Comparison of ENCODE assay signal across 9 mouse cellular contexts in genomic region chr5:67426011-67426410, GRCm38 (mm10). TPM values are rescaled to one million over a fixed set of nuclear protein-coding genes. Genes with fewer than 3 reads are reported as not detected.
DNase-seq lines count a peak whose midpoint lies in the region; ATAC-seq and TF ChIP-seq lines count a peak whose summit lies in the region.
"Had no signal": no experiment of that assay in that cellular context is flagged by ENCODE, and none has a peak within 500 bp of the region (broad histone marks: within the 10 kb centered on the region; RNA-seq: fewer than 3 reads in every experiment).

No protein-coding gene starts in this region.

- peak overlapping the region; percentile 88 for H3K4me2 ChIP-seq in embryonic facial prominence, embryonic 13.5 days
- H3K4me2 ChIP-seq in intestine, embryonic 16.5 days (ENCODE audit: low read depth, low read length) = peak overlapping the region; percentile 91; the same call in 1 of the 2 replicates
- peak overlapping the region; percentile 67 for H3K4me2 ChIP-seq in neural tube, embryonic 14.5 days (ENCODE audit: low read depth, low read length)

- TF ChIP-seq CTCF in layer of hippocampus, adult 2 months (conservative IDR thresholded peaks at IDR 0.05) = no peak

- H3K27me3 ChIP-seq in embryonic facial prominence, embryonic 13.5 days = peaks cover 25% of the 10 kb centered on the region
- H3K27me3 ChIP-seq in intestine, embryonic 16.5 days (replicated peaks; ENCODE audit: control insufficient read depth, insufficient read depth, low read length) = peaks cover 10% of the 10 kb centered on the region
- H3K27me3 ChIP-seq in neural tube, embryonic 14.5 days (ENCODE audit: control insufficient read depth, insufficient read depth, low read length) = 0 out of 2 replicates have a peak, but pooled peaks cover 3% of the 10 kb centered on the region

- no peak overlapping the region for H3K27ac ChIP-seq in layer of hippocampus, adult 2 months
- no peak overlapping the region for H3K27ac ChIP-seq in embryonic facial prominence, embryonic 13.5 days
- no peak overlapping the region for H3K27ac ChIP-seq in intestine, embryonic 16.5 days (ENCODE audit: low read length)
- no peak overlapping the region for H3K27ac ChIP-seq in neural tube, embryonic 14.5 days (ENCODE audit: low read depth, low read length)

- WGBS in embryonic facial prominence, embryonic 13.5 days = 22% methylated on average over 5 of the region's 5 CpGs
- 33% methylated on average over 5 of the region's 5 CpGs for WGBS in intestine, embryonic 16.5 days
- 11% methylated on average over 5 of the region's 5 CpGs for WGBS in neural tube, embryonic 14.5 days

- no peak for DNase-seq in layer of hippocampus, adult 2 months (ENCODE audit: low spot score in 2 of 2)
- DNase-seq in layer of hippocampus, adult 9-11 months = no peak
- DNase-seq in frontal cortex, postnatal 14 days (ENCODE audit: low spot score in 2 of 2) = no peak
- DNase-seq in ovary, adult 18-20 months (ENCODE audit: low spot score) = no peak

- H3K9ac ChIP-seq in embryonic facial prominence, embryonic 13.5 days = no peak overlapping the region
- peak overlapping the region; percentile 73; the same call in 1 of the 2 replicates for H3K9ac ChIP-seq in intestine, embryonic 16.5 days (ENCODE audit: low read depth, low read length)
- H3K9ac ChIP-seq in neural tube, embryonic 14.5 days (replicated peaks; ENCODE audit: low read depth, low read length) = peak overlapping the region; percentile 82

- peaks cover 9% of the 10 kb centered on the region for H3K4me1 ChIP-seq in embryonic facial prominence, embryonic 13.5 days
- H3K4me1 ChIP-seq in intestine, embryonic 16.5 days (ENCODE audit: control insufficient read depth, insufficient read depth, low read length) = peaks cover 10% of the 10 kb centered on the region; the same call in 1 of the 2 replicates
- peaks cover 24% of the 10 kb centered on the region for H3K4me1 ChIP-seq in neural tube, embryonic 14.5 days (ENCODE audit: control insufficient read depth, insufficient read depth, low read length)

- peak overlapping the region; percentile 74; the same call in 1 of the 2 replicates for H3K4me3 ChIP-seq in layer of hippocampus, adult 2 months
- peak overlapping the region; percentile 69 for H3K4me3 ChIP-seq in embryonic facial prominence, embryonic 13.5 days
- peak overlapping the region; percentile 73 for H3K4me3 ChIP-seq in intestine, embryonic 16.5 days (ENCODE audit: low read length)
- H3K4me3 ChIP-seq in neural tube, embryonic 14.5 days (ENCODE audit: low read depth, low read length) = peak overlapping the region; percentile 66

- no peak for ATAC-seq in embryonic facial prominence, embryonic 13.5 days (ENCODE audit: insufficient number of reproducible peaks, insufficient read depth, low FRiP score, low TSS enrichment, low read depth)
- no peak for ATAC-seq in intestine, embryonic 16.5 days
- ATAC-seq in neural tube, embryonic 14.5 days (ENCODE audit: low read depth) = no peak
- ATAC-seq in megakaryocyte-erythroid progenitor cell, adult 5-6 weeks (replicated peaks; ENCODE audit: low FRiP score, low TSS enrichment, poor library complexity, severe bottlenecking) = no peak
- ATAC-seq: Patski had no signal

- H3K36me3 ChIP-seq in embryonic facial prominence, embryonic 13.5 days = no peaks in the 10 kb centered on the region
- H3K36me3 ChIP-seq in intestine, embryonic 16.5 days (ENCODE audit: control insufficient read depth, insufficient read depth, low read length) = no peaks in the 10 kb centered on the region
- no peaks in the 10 kb centered on the region for H3K36me3 ChIP-seq in neural tube, embryonic 14.5 days (ENCODE audit: control insufficient read depth, insufficient read depth, low read length)

- H3K9me3 ChIP-seq in embryonic facial prominence, embryonic 13.5 days = no peaks in the 10 kb centered on the region
- no peaks in the 10 kb centered on the region for H3K9me3 ChIP-seq in intestine, embryonic 16.5 days (ENCODE audit: control insufficient read depth, low read length)
- no peaks in the 10 kb centered on the region for H3K9me3 ChIP-seq in neural tube, embryonic 14.5 days (ENCODE audit: control insufficient read depth, low read length)

RNA-seq across cellular contexts. Expression of gene Bend4, which starts 2.1 kb away (rescaled TPM):
- 1 to 10 TPM; 9.2 to 9.4 TPM for total RNA-seq in layer of hippocampus, adult 2 months (2021)
- polyA plus RNA-seq in embryonic facial prominence, embryonic 13.5 days (2015; fragmentation: Nextera tagmentation; extraction: Ambion mirVana) = 3.0 and 3.3 TPM in 2 replicates
- polyA plus RNA-seq in intestine, embryonic 16.5 days (2015; fragmentation: Nextera tagmentation; extraction: Ambion mirVana) = 3.0 and 4.0 TPM in 2 replicates
- polyA plus RNA-seq in neural tube, embryonic 14.5 days (2014; fragmentation: Nextera tagmentation; extraction: Ambion mirVana) = 17.5 and 23.3 TPM in 2 replicates
- 0.40 and 0.55 TPM in 2 replicates for total RNA-seq in megakaryocyte-erythroid progenitor cell, adult 5-6 weeks (2014; fragmentation: Nextera tagmentation)
- total RNA-seq in megakaryocyte-erythroid progenitor cell, adult 5-6 weeks (2017) = 0.75 and 1.3 TPM in 2 replicates
